Mouse (Mus musculus) CD8-positive naive resting alpha-beta T cell, adult 2 months (primary cell): ENCODE data around the gene Rsf1.

Experiments
- DNase-seq, 2 experiments: peaks; one replicate each; pipeline ENCODE4 v3.0.0; 2022; ENCODE audit warnings: low read depth in 2 of 2, low spot score in 2 of 2

Rsf1 gene

DNA sequence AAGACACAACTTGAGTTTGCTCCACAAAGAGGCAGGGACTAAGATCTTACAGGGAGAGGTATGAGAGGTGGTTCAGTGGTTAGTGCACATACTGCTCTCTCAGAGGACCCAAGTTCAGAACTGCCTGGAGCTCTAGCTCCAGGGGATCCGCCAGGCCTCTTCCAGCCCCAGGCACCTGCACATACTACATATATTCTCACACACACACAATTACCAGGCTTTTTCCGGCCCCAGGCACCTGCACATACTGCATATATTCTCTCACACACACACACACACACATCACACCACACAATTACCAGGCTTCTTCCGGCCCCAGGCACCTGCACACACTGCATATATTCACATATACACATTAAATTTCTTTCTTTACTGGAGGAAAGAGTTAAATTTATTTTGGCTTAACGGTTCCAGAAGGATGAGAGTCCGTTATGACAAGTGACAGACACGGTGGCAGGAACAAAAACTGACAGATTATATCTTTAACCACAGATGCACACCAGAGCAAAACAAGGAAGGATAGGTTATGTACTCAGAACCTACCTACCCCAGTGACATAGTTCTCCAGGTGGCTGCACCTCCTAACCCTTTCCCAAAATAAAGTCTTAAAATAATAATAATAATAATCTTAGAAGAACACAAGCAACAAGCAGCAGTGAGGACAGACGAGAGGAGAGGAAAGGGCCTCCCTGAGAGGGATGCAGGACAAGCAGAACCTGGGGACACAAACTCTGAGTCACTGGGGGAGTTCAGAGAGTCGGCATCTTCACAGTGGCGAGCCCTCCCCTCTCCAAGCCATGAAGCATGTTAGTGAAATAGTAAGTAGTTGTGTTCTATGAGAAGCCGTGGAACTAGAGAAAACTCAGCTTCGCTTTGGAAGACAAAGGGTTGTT lies 144.2 kb downstream of the Rsf1 start:
- no peak for DNase-seq

DNA sequence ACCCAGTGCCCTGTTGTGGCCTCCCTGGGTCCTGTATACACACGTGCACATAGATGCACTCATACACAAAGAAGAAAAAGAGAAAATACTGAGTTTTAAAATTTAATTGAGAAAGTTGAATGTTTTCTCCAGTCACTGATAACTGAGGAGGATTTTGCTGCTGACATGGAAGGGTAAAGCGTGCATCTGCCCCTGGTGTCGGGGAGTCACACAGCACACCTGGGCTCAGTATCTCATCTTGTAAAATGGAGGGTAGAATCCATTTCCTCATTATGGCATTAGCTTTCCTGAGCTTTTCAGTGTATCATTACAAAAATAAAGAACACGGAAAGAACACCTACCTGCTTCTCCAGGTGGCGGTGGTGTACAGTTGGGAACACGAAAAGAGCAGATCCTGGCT lies 145.7 kb downstream of the Rsf1 start:
- DNase-seq = no peak

DNA sequence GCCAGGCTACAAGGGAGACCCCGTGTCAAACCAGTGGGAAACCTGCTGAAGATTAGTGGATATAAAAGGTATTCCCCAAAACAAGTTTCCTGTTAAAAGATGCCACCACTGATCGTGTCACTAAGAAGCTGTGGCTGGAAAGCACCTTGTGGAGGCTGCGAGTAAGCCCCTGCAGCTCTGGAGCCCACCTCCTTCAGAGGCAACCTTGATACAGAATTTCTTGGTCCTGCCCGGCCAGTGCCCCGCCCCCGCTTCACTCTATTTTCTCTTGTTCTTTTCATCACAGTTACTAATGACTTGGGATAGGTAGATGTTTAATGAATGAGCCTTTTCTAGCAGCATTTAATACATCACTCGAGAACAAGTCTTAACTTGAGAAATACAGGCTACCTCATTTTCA lies 146.4 kb downstream of the Rsf1 start:
- DNase-seq = no peak

GRCm38 (mm10) chr7:97726778-97727177 lies 147.1 kb downstream of the Rsf1 start:
- DNase-seq = no peak

DNA sequence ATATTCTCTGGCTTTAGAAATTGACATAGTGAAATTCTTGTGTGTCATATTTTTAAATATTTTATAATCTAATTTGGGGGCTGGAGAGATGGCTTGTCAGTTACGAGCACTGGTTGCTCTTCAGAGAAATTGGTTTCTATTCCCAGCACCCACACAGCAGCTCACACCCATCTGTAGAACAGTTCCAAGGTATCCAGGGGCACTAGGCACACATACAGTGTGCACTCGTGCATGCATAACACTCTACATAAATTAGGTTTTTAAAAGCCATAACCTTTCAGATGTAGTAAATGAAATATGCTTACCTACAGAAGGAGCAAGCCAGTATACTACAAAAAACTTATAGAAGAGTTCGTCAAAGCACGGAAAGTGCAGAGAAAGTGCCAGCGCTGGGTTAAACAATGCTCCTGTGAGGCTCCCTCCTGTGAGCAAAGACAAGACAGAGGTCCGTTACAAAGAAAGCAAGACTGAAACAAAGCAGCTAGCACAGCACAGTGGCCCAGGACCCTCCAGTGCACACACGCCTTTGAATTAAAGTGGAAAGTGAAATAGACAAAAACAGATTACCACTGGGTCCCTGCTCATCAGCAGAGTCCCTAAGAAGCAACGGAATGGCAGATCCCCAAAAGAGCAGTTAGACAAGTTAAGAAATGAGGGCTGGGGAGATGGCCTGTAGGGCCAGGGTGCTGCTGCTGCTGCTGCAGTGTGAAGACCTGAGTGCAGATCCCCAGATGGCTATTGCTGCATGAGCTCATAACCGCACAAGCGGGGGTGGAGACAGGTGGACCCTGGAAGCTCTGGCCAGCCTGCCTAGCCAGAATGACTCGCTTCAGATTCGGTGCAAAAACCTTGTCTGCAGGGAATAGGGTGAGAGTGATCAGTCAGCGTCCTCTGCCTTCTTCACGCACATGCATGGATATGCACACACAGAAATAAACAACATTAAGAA lies 149.3 kb downstream of the Rsf1 start:
- DNase-seq = no peak

- DNase-seq = no peak
These were observed 150.7 kb downstream of the Rsf1 start for GRCm38 (mm10) chr7:97730427-97730826.

GRCm38 (mm10) chr7:97733606-97734005 lies 153.9 kb downstream of the Rsf1 start:
- DNase-seq = no peak

DNA sequence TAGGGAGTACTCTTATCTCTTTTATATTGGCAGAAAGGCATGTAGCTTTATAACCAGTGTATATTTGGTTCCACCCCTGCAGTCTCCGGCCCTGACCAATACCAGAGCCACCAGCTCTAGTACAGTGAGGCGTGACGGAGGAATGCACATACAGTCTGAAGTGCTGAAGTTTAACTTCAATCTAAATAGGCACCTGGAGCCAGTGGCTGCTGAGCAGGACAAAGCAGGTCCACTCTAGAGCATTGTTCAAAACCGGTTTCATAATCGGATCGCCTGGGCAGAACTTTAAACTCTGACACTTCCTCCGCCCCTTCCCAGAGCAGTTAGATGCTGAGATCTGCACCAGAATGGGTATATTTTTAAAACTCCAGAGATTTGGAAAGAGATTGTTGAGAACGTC lies 155.3 kb downstream of the Rsf1 start:
- DNase-seq = no peak

GRCm38 (mm10) chr7:97735886-97736420 lies 156.3 kb downstream of the Rsf1 start:
- no peak for DNase-seq

- DNase-seq = no peak
These were observed 157.6 kb downstream of the Rsf1 start for GRCm38 (mm10) chr7:97737256-97737637.

DNA sequence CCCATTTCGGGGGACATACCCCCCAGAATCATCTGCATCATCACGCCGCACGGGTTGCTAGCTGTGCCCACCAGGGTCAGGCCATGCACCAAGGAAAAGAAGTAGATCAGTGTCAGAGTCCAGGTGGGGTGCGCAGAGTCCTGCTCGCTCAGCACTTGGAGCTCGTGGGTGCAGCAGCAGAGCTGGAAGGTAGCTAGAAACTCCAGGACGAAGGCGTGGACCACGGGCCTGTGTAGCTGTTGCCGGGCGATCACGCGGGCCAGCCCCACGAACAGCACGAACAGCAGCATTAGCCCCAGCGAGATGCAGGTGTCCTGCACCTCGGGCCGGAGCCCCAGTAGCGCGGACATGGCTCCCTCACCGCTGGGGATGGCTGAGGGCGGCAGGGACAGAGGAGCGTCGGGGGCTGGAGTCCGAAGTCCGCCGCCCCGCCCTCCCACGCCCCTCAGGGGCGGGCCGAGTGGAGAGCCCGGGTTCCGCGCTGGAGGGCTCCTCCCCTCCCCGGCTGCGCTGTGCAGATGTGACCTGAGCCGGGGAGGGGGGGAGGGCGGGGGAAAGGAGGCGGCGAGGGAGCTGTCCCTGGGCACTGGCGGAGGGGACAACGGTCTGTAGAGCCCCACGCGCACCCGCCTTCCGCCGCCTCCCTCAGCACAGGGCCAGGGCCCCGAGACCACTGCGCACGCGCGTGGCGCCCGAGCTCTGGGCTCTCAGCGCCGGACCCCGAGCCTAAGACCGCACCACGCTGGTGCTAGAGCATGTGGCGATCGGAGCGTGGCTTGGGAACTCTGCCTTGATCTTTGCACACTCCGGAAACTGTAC lies 158.2 kb downstream of the Rsf1 start, which contains the start of gene Aqp11:
Gene Aqp11, minus strand, starts transcription at position 652 of the 819 bp plus-strand sequence.
- peak; percentile 26 to 38 for DNase-seq

- DNase-seq = no peak
These were observed 161.3 kb downstream of the Rsf1 start for GRCm38 (mm10) chr7:97740948-97741347.

DNA sequence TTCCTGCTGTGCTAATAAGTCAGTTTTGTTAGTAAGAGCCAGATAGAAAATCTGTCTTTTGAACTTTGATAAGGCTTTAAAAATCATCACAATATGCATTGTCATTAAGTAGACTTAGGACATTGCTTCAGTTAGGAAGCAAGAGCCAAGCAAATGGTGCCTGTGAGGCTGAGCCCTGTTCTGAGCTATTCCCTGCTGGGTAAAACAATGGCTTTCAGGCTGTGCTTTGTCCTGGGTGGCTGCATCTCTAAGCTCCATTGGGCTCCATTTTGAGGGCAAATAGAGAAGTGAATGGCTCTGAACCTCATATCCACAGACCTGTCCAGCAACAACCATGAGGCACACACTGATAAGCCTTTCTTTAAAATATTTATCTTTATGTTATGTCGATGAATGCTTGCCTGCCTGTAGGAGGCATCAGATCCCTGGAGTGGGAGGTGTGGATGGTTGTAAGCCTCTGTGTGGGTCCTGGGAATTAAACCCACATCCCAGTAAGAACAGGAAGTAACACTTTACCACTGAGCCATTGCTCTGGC lies 162.1 kb downstream of the Rsf1 start:
- no peak for DNase-seq
